Mouse (Mus musculus): ENCODE measurements at regions not wholly inside any gene's neighbourhood (a gene's known extent, or its start where the extent isn't known, plus 50 kb on each side); places are given as distances from the start of the nearest gene placed in this dataset.
"Not testable (repeated sequence)": the region's sequence is repeated elsewhere in the genome, so short reads cannot be mapped to it uniquely, and the experiment has no call there.

- DNase-seq (ENCODE audit: low spot score in 2 of 2), result no peak
- Histone ChIP-seq H3K27ac (peak overlapping the region; percentile 88), H3K4me3 (no peak overlapping the region)
- TF ChIP-seq CTCF (conservative IDR thresholded peaks at IDR 0.05), result no peak
Measured at GRCm38 (mm10) chr15:8816501-8817368, 106.2 kb upstream of the Slc1a3 start.

GRCm38 (mm10) chr15:8815958-8816357 lies 105.4 kb upstream of the Slc1a3 start:
- no peak for TF ChIP-seq CTCF (conservative IDR thresholded peaks at IDR 0.05)
- no peak overlapping the region for H3K4me3 ChIP-seq
- peak overlapping the region; percentile 88 for H3K27ac ChIP-seq
- DNase-seq (ENCODE audit: low spot score in 2 of 2), result no peak

GRCm38 (mm10) chr15:8815277-8815676 lies 104.7 kb upstream of the Slc1a3 start:
- peak; percentile 23 to 67 for DNase-seq (ENCODE audit: low spot score in 2 of 2)
- peak overlapping the region; percentile 90 for H3K27ac ChIP-seq
- no peak for TF ChIP-seq CTCF (conservative IDR thresholded peaks at IDR 0.05)
- no peak overlapping the region for H3K4me3 ChIP-seq

GRCm38 (mm10) chr15:8806354-8806753 lies 95.8 kb upstream of the Slc1a3 start:
- no peak for TF ChIP-seq CTCF (conservative IDR thresholded peaks at IDR 0.05)
- Histone ChIP-seq H3K27ac (no peak overlapping the region), H3K4me3 (no peak overlapping the region)
- DNase-seq (ENCODE audit: low spot score in 2 of 2), result no peak

GRCm38 (mm10) chr15:8805565-8805964 lies 95.0 kb upstream of the Slc1a3 start:
- DNase-seq (ENCODE audit: low spot score in 2 of 2); H3K27ac ChIP-seq; H3K4me3 ChIP-seq: not testable (repeated sequence)

GRCm38 (mm10) chr15:8802058-8802457 lies 91.5 kb upstream of the Slc1a3 start:
- Histone ChIP-seq H3K4me3 (no peak overlapping the region), H3K27ac (peak overlapping the region; percentile 14; the same call in 1 of the 2 replicates)
- DNase-seq (ENCODE audit: low spot score in 2 of 2), result no peak
- no peak for TF ChIP-seq CTCF (conservative IDR thresholded peaks at IDR 0.05)

- H3K27ac ChIP-seq, result no peak overlapping the region
- peak; percentile 71 for TF ChIP-seq CTCF (conservative IDR thresholded peaks at IDR 0.05)
- no peak for DNase-seq (ENCODE audit: low spot score in 2 of 2)
Measured at GRCm38 (mm10) chr15:8797015-8797414, 86.5 kb upstream of the Slc1a3 start.

GRCm38 (mm10) chr15:8792106-8792505 lies 81.5 kb upstream of the Slc1a3 start:
- TF ChIP-seq CTCF (conservative IDR thresholded peaks at IDR 0.05), result no peak
- H3K4me3 ChIP-seq, result no peak overlapping the region
- DNase-seq (ENCODE audit: low spot score in 2 of 2), result peak in 1 of 2 experiments; percentile 46
- H3K27ac ChIP-seq, result no peak overlapping the region

More at GRCm38 (mm10) chr15:8797015-8797414, 86.5 kb upstream of the Slc1a3 start:
- no peak overlapping the region for H3K4me3 ChIP-seq

- DNase-seq (ENCODE audit: low spot score in 2 of 2), result no peak
- Histone ChIP-seq H3K27ac (no peak overlapping the region), H3K4me3 (no peak overlapping the region)
- TF ChIP-seq CTCF (conservative IDR thresholded peaks at IDR 0.05), result no peak
Measured at GRCm38 (mm10) chr15:8789924-8790323, 79.4 kb upstream of the Slc1a3 start.

GRCm38 (mm10) chr15:8789000-8789399 lies 78.4 kb upstream of the Slc1a3 start:
- Histone ChIP-seq H3K4me3 (no peak overlapping the region), H3K27ac (no peak overlapping the region)
- no peak for TF ChIP-seq CTCF (conservative IDR thresholded peaks at IDR 0.05)
- no peak for DNase-seq (ENCODE audit: low spot score in 2 of 2)

GRCm38 (mm10) chr15:8785537-8785936 lies 75.0 kb upstream of the Slc1a3 start:
- DNase-seq (ENCODE audit: low spot score in 2 of 2), result no peak
- Histone ChIP-seq H3K4me3 (no peak overlapping the region), H3K27ac (no peak overlapping the region)
- TF ChIP-seq CTCF (conservative IDR thresholded peaks at IDR 0.05), result no peak

- TF ChIP-seq CTCF (conservative IDR thresholded peaks at IDR 0.05), result no peak
- Histone ChIP-seq H3K4me3 (no peak overlapping the region), H3K27ac (no peak overlapping the region)
- no peak for DNase-seq (ENCODE audit: low spot score in 2 of 2)
Measured at GRCm38 (mm10) chr15:8783567-8783966, 73.0 kb upstream of the Slc1a3 start.

GRCm38 (mm10) chr15:8783036-8783435 lies 72.5 kb upstream of the Slc1a3 start:
- TF ChIP-seq CTCF (conservative IDR thresholded peaks at IDR 0.05), result no peak
- Histone ChIP-seq H3K4me3 (no peak overlapping the region), H3K27ac (no peak overlapping the region)
- DNase-seq (ENCODE audit: low spot score in 2 of 2), result no peak

- no peak for DNase-seq (ENCODE audit: low spot score in 2 of 2)
- TF ChIP-seq CTCF (conservative IDR thresholded peaks at IDR 0.05), result no peak
- peak overlapping the region; percentile 82; the same call in 1 of the 2 replicates for H3K27ac ChIP-seq
- no peak overlapping the region for H3K4me3 ChIP-seq
Measured at GRCm38 (mm10) chr15:8782131-8782507, 71.6 kb upstream of the Slc1a3 start.

Data from layer of hippocampus, adult 2 months (tissue).